Mouse (Mus musculus) forebrain, embryonic 15.5 days (tissue): ENCODE measurements around the gene Peak1. TPM values are rescaled to one million over a fixed set of nuclear protein-coding genes. Genes with fewer than 3 reads are reported as not detected.

Experiments used
- ATAC-seq: fragments of 200-750 bp; cut with Nextera tagmentation; replicated peaks from 2 replicates; pipeline ENCODE4 v1.8.0; 2017; ENCODE audit warnings: mild to moderate bottlenecking, moderate TSS enrichment, moderate library complexity
- H3K27ac ChIP-seq: fragments of 300-500 bp; sonication (generic); replicated peaks from 2 replicates; pipeline ENCODE4 v1.5.1; 2015; ENCODE audit warnings: mild to moderate bottlenecking, inconsistent platforms
- H3K27me3 ChIP-seq: fragments of 300-500 bp; sonication (generic); 2 replicates; pipeline ENCODE4 v1.6.1; 2015; ENCODE audit warnings: inconsistent platforms
- H3K36me3 ChIP-seq: fragments of 300-500 bp; sonication (generic); 2 replicates; pipeline ENCODE4 v1.6.1; 2015; ENCODE audit warnings: mild to moderate bottlenecking, inconsistent platforms
- H3K4me1 ChIP-seq: fragments of 300-500 bp; sonication (generic); 2 replicates; pipeline ENCODE4 v1.6.1; 2015; ENCODE audit warnings: inconsistent platforms
- H3K4me2 ChIP-seq: fragments of 300-500 bp; sonication (generic); replicated peaks from 2 replicates; pipeline ENCODE4 v1.6.1; 2015; ENCODE audit warnings: mild to moderate bottlenecking, inconsistent platforms
- H3K4me3 ChIP-seq: fragments of 300-500 bp; sonication (generic); 2 replicates; pipeline ENCODE4 v1.5.1; 2015; ENCODE audit warnings: mild to moderate bottlenecking, inconsistent platforms
- H3K9ac ChIP-seq: fragments of 300-500 bp; sonication (generic); replicated peaks from 2 replicates; pipeline ENCODE4 v1.6.1; 2015; ENCODE audit warnings: mild to moderate bottlenecking, inconsistent platforms
- H3K9me3 ChIP-seq: fragments of 300-500 bp; sonication (generic); 2 replicates; pipeline ENCODE4 v1.6.1; 2016; ENCODE audit warnings: inconsistent platforms
- WGBS: fragments of 180-500 bp; shearing (Covaris S2); methylation state at CpG from one replicate; pipeline ENCODE4 v1.1.7; 2015; ENCODE audit warnings: mixed read lengths; 5-methylcytosine and 5-hydroxymethylcytosine counted together
- microRNA-seq: library from miRNA; unstranded; fragments of <30 nt; microRNA quantifications from one replicate; pipeline ENCODE4, GENCODE M21; 2016
- polyA plus RNA-seq: library from polyadenylated mRNA; unstranded; fragments of >200 nt; fragmentation: Nextera tagmentation; extraction: Ambion mirVana; gene quantifications from 2 replicates; pipeline ENCODE4 v1.2.1, GENCODE M21; 2015

The Peak1 gene
- polyA plus RNA-seq, 1 experiment from 2014 or later: 4.6 TPM

- H3K9ac ChIP-seq: peak overlapping the region; percentile 97
- H3K4me3 ChIP-seq: peak overlapping the region; percentile 76
- peaks cover 37% of the 10 kb centered on the region for H3K4me1 ChIP-seq
- H3K4me2 ChIP-seq: peak overlapping the region; percentile 59
- H3K27me3 ChIP-seq: no peaks in the 10 kb centered on the region
- H3K9me3 ChIP-seq: no peaks in the 10 kb centered on the region
- H3K27ac ChIP-seq: peak overlapping the region; percentile 95
- peak; percentile 99 for ATAC-seq
- H3K36me3 ChIP-seq: no peaks in the 10 kb centered on the region
- under 1% methylated on average over 82 of the region's 82 CpGs for WGBS
Observed at GRCm38 (mm10) chr9:56160341-56161141, 257.3 kb downstream of the Peak1 start.

- WGBS: 1% methylated on average over 2 of the region's 2 CpGs
- H3K27ac ChIP-seq: no peak overlapping the region
Observed at GRCm38 (mm10) chr9:56159456-56159855, 258.4 kb downstream of the Peak1 start.

GRCm38 (mm10) chr9:56158077-56158476, 259.8 kb downstream of the Peak1 start:
- ATAC-seq: no peak

More at GRCm38 (mm10) chr9:56159456-56159855, 258.4 kb downstream of the Peak1 start:
- peak overlapping the region; percentile 97; the same call in 1 of the 2 replicates for H3K9ac ChIP-seq
- no peaks in the 10 kb centered on the region for H3K9me3 ChIP-seq
- no peaks in the 10 kb centered on the region for H3K36me3 ChIP-seq
- peak overlapping the region; percentile 76 for H3K4me3 ChIP-seq
- peaks cover 37% of the 10 kb centered on the region for H3K4me1 ChIP-seq
- H3K4me2 ChIP-seq: peak overlapping the region; percentile 59
- no peaks in the 10 kb centered on the region for H3K27me3 ChIP-seq
- ATAC-seq: no peak

GRCm38 (mm10) chr9:56154572-56154971, 263.3 kb downstream of the Peak1 start:
- H3K27ac ChIP-seq: no peak overlapping the region
- WGBS: 89% methylated on average over 5 of the region's 5 CpGs

More at GRCm38 (mm10) chr9:56158077-56158476, 259.8 kb downstream of the Peak1 start:
- WGBS: 70% methylated on average over 2 of the region's 2 CpGs
- Histone ChIP-seq H3K9ac (no peak overlapping the region), H3K27me3 (no peaks in the 10 kb centered on the region), H3K4me3 (no peak overlapping the region), H3K9me3 (no peaks in the 10 kb centered on the region), H3K4me2 (no peak overlapping the region), H3K36me3 (no peaks in the 10 kb centered on the region), H3K4me1 (peaks cover 42% of the 10 kb centered on the region), H3K27ac (no peak overlapping the region)

GRCm38 (mm10) chr9:56152482-56153007, 265.3 kb downstream of the Peak1 start:
- H3K4me3 ChIP-seq: no peak overlapping the region
- 67% methylated on average over 4 of the region's 4 CpGs for WGBS
- H3K27ac ChIP-seq: peak overlapping the region; percentile 62
- no peak overlapping the region for H3K4me2 ChIP-seq
- no peaks in the 10 kb centered on the region for H3K9me3 ChIP-seq
- no peaks in the 10 kb centered on the region for H3K36me3 ChIP-seq
- peaks cover 32% of the 10 kb centered on the region for H3K4me1 ChIP-seq
- no peak overlapping the region for H3K9ac ChIP-seq
- no peak for ATAC-seq
- H3K27me3 ChIP-seq: no peaks in the 10 kb centered on the region

More at GRCm38 (mm10) chr9:56154572-56154971, 263.3 kb downstream of the Peak1 start:
- H3K4me1 ChIP-seq: peaks cover 48% of the 10 kb centered on the region
- no peaks in the 10 kb centered on the region for H3K9me3 ChIP-seq
- no peaks in the 10 kb centered on the region for H3K27me3 ChIP-seq
- no peak for ATAC-seq
- H3K4me2 ChIP-seq: no peak overlapping the region
- no peaks in the 10 kb centered on the region for H3K36me3 ChIP-seq
- H3K4me3 ChIP-seq: no peak overlapping the region
- no peak overlapping the region for H3K9ac ChIP-seq

GRCm38 (mm10) chr9:56151745-56152481, 266.0 kb downstream of the Peak1 start:
- H3K27ac ChIP-seq: peak overlapping the region; percentile 62

More at GRCm38 (mm10) chr9:56151745-56152481, 266.0 kb downstream of the Peak1 start:
- ATAC-seq: 0 out of 2 replicates have a peak, but pooled peaks have one; percentile 29
- Histone ChIP-seq H3K4me1 (peaks cover 27% of the 10 kb centered on the region), H3K9me3 (no peaks in the 10 kb centered on the region), H3K9ac (no peak overlapping the region), H3K4me2 (no peak overlapping the region), H3K27me3 (no peaks in the 10 kb centered on the region), H3K36me3 (peaks cover under 1% of the 10 kb centered on the region), H3K4me3 (no peak overlapping the region)
- 25% methylated on average over 7 of the region's 7 CpGs for WGBS

Small RNA genes within 50 kb of the gene (microRNA-seq; reads per million reads assigned to microRNA genes)
- not detected for gene Gm24270

Other genes starting within 250 kb of the Peak1 start
- gene Hmg20a, start 542 bp upstream of the Peak1 start, polyA plus RNA-seq: 85.9 and 91.2 TPM in 2 replicates